Mouse (Mus musculus) ES-CJ7 (cell line): Measurements from ENCODE around the gene Cep128.

Source experiments
- DNase-seq: peaks from one replicate; pipeline ENCODE4 v3.0.0; 2011; ENCODE audit warnings: low read depth, low spot score

The Cep128 gene

GRCm38 (mm10) chr12:91183304-91183855, 200.8 kb downstream of the Cep128 start:
- DNase-seq, result no peak

GRCm38 (mm10) chr12:91176808-91177526, 207.2 kb downstream of the Cep128 start:
- DNase-seq, result no peak

- no peak for DNase-seq
Measured at GRCm38 (mm10) chr12:91171613-91172012, 212.6 kb downstream of the Cep128 start.

GRCm38 (mm10) chr12:91161015-91161730, 223.0 kb downstream of the Cep128 start:
- DNase-seq, result no peak

- no peak for DNase-seq
Measured at GRCm38 (mm10) chr12:91158481-91158880, 225.7 kb downstream of the Cep128 start.

- no peak for DNase-seq
Measured at GRCm38 (mm10) chr12:91154052-91154451, 230.2 kb downstream of the Cep128 start.

- no peak for DNase-seq
Measured at GRCm38 (mm10) chr12:91149152-91149551, 235.1 kb downstream of the Cep128 start.

GRCm38 (mm10) chr12:91134740-91135517, 249.3 kb downstream of the Cep128 start:
- DNase-seq, result no peak

GRCm38 (mm10) chr12:91115054-91115453, 269.2 kb downstream of the Cep128 start:
- DNase-seq, result no peak

GRCm38 (mm10) chr12:91103316-91103715, 280.9 kb downstream of the Cep128 start:
- DNase-seq, result no peak

GRCm38 (mm10) chr12:91097869-91098268, 286.3 kb downstream of the Cep128 start:
- no peak for DNase-seq

- DNase-seq, result no peak
Measured at GRCm38 (mm10) chr12:91096197-91096596, 288.0 kb downstream of the Cep128 start.

- DNase-seq, result no peak
Measured at GRCm38 (mm10) chr12:91088271-91088670, 295.9 kb downstream of the Cep128 start.

- DNase-seq, result no peak
Measured at GRCm38 (mm10) chr12:91085967-91086366, 298.2 kb downstream of the Cep128 start.

GRCm38 (mm10) chr12:91075600-91075999, 308.6 kb downstream of the Cep128 start:
- DNase-seq, result no peak

GRCm38 (mm10) chr12:91070551-91071045, 313.6 kb downstream of the Cep128 start:
- DNase-seq, result no peak

GRCm38 (mm10) chr12:91067083-91067441, 317.1 kb downstream of the Cep128 start:
- DNase-seq, result no peak

- no peak for DNase-seq
Measured at GRCm38 (mm10) chr12:91066286-91067082, 317.7 kb downstream of the Cep128 start.

- DNase-seq, result no peak
Measured at GRCm38 (mm10) chr12:91065423-91065822, 318.8 kb downstream of the Cep128 start.

GRCm38 (mm10) chr12:91064368-91064999, 319.7 kb downstream of the Cep128 start:
- no peak for DNase-seq
